ENCODE assay signal across 10 mouse cellular contexts in genomic region chr8:28559881-28560280, GRCm38 (mm10).
A peak's percentile ranks its signal among the peaks of the same experiment; 100 is the strongest.
DNase-seq lines count a peak whose midpoint lies in the region; ATAC-seq and TF ChIP-seq lines count a peak whose summit lies in the region.
"Had no signal": no experiment of that assay in that cellular context is flagged by ENCODE, and none has a peak within 500 bp of the region (broad histone marks: within the 10 kb centered on the region; RNA-seq: fewer than 3 reads in every experiment).

No protein-coding gene starts in this region.

- H3K4me2 ChIP-seq in midbrain, postnatal 0 days (ENCODE audit: low read depth, low read length, poor library complexity, severe bottlenecking): no peak overlapping the region
- no peak overlapping the region for H3K4me2 ChIP-seq in midbrain, embryonic 11.5 days
- H3K4me2 ChIP-seq in embryonic facial prominence, embryonic 14.5 days (ENCODE audit: low read depth, low read length): peak overlapping the region; percentile 32
- H3K4me2 ChIP-seq: heart, embryonic 15.5 days; liver, embryonic 15.5 days had no signal

- 0 out of 2 replicates have a peak overlapping the region, but pooled peaks have one; percentile 0 for H3K27ac ChIP-seq in midbrain, postnatal 0 days (ENCODE audit: low read depth, low read length)
- H3K27ac ChIP-seq in midbrain, embryonic 11.5 days (ENCODE audit: low read depth, low read length): no peak overlapping the region
- no peak overlapping the region for H3K27ac ChIP-seq in embryonic facial prominence, embryonic 14.5 days (replicated peaks; ENCODE audit: low read depth, low read length)
- H3K27ac ChIP-seq: heart, embryonic 15.5 days; liver, embryonic 15.5 days had no signal

- no peaks in the 10 kb centered on the region for H3K4me1 ChIP-seq in midbrain, postnatal 0 days (ENCODE audit: insufficient read depth, low read length)
- H3K4me1 ChIP-seq in midbrain, embryonic 11.5 days (ENCODE audit: control insufficient read depth, insufficient read depth, low read length): no peaks in the 10 kb centered on the region
- H3K4me1 ChIP-seq in embryonic facial prominence, embryonic 14.5 days (ENCODE audit: control insufficient read depth, insufficient read depth, low read length): no peaks in the 10 kb centered on the region
- H3K4me1 ChIP-seq: liver, embryonic 15.5 days had no signal

- H3K36me3 ChIP-seq in midbrain, postnatal 0 days (ENCODE audit: insufficient read depth, low read length): no peaks in the 10 kb centered on the region
- no peaks in the 10 kb centered on the region for H3K36me3 ChIP-seq in midbrain, embryonic 11.5 days (ENCODE audit: control insufficient read depth, insufficient read depth, low read length)
- no peaks in the 10 kb centered on the region for H3K36me3 ChIP-seq in embryonic facial prominence, embryonic 14.5 days (ENCODE audit: control insufficient read depth, insufficient read depth, low read length)
- H3K36me3 ChIP-seq: heart, embryonic 15.5 days; liver, embryonic 15.5 days had no signal

- ATAC-seq in midbrain, postnatal 0 days (ENCODE audit: low FRiP score): no peak
- no peak for ATAC-seq in midbrain, embryonic 11.5 days (ENCODE audit: low FRiP score)
- ATAC-seq in embryonic facial prominence, embryonic 14.5 days (ENCODE audit: low read depth): peak; percentile 78; the same call in 1 of the 2 replicates
- no peak for ATAC-seq in CD4-positive, CD25-positive, alpha-beta regulatory T cell, adult 4 months

- H3K9me3 ChIP-seq in midbrain, postnatal 0 days (ENCODE audit: low read length): no peaks in the 10 kb centered on the region
- no peaks in the 10 kb centered on the region for H3K9me3 ChIP-seq in midbrain, embryonic 11.5 days (ENCODE audit: control insufficient read depth, low read length)
- H3K9me3 ChIP-seq in embryonic facial prominence, embryonic 14.5 days (ENCODE audit: control insufficient read depth, low read length): no peaks in the 10 kb centered on the region
- H3K9me3 ChIP-seq: heart, embryonic 15.5 days; liver, embryonic 15.5 days had no signal

- no peaks in the 10 kb centered on the region for H3K27me3 ChIP-seq in midbrain, postnatal 0 days (ENCODE audit: insufficient read depth, low read length)
- H3K27me3 ChIP-seq in midbrain, embryonic 11.5 days (ENCODE audit: control insufficient read depth, insufficient read depth, low read length): no peaks in the 10 kb centered on the region
- no peaks in the 10 kb centered on the region for H3K27me3 ChIP-seq in embryonic facial prominence, embryonic 14.5 days (replicated peaks; ENCODE audit: control insufficient read depth, insufficient read depth, low read length)
- H3K27me3 ChIP-seq: heart, embryonic 15.5 days; liver, embryonic 15.5 days had no signal

- intact Hi-C loops in heart, postnatal 10 days (cut with DNase I): no loop called here

- WGBS in midbrain, postnatal 0 days: 69% methylated on average over 9 of the region's 9 CpGs
- WGBS in midbrain, embryonic 11.5 days: 77% methylated on average over 9 of the region's 9 CpGs
- WGBS in embryonic facial prominence, embryonic 14.5 days: 46% methylated on average over 9 of the region's 9 CpGs

- TF ChIP-seq CTCF in midbrain, postnatal 0 days (IDR thresholded peaks at IDR 0.05): peak; percentile 51

- no peak overlapping the region for H3K9ac ChIP-seq in midbrain, postnatal 0 days (replicated peaks; ENCODE audit: low read length, poor library complexity, severe bottlenecking)
- no peak overlapping the region for H3K9ac ChIP-seq in midbrain, embryonic 11.5 days (ENCODE audit: low read length)
- H3K9ac ChIP-seq in embryonic facial prominence, embryonic 14.5 days (ENCODE audit: low read depth, low read length): no peak overlapping the region; the same call in 1 of the 2 replicates
- H3K9ac ChIP-seq: heart, embryonic 15.5 days; liver, embryonic 15.5 days had no signal

- DNase-seq in heart, postnatal 10 days: peak; percentile 12
- no peak for DNase-seq in heart, adult 9 months (ENCODE audit: low spot score in 2 of 2)
- DNase-seq in midbrain, postnatal 0 days (ENCODE audit: low spot score): peak; percentile 19
- DNase-seq in midbrain, embryonic 11.5 days (ENCODE audit: low spot score, missing footprints): no peak
- DNase-seq in embryonic facial prominence, embryonic 14.5 days (ENCODE audit: low spot score): peak; percentile 80
- DNase-seq in mesoderm, embryonic 11.5 days (ENCODE audit: low read depth, low spot score): peak; percentile 32
- DNase-seq: cerebellum, adult 2 months had no signal

- H3K4me3 ChIP-seq in midbrain, postnatal 0 days (ENCODE audit: low read depth, low read length): no peak overlapping the region
- H3K4me3 ChIP-seq in midbrain, embryonic 11.5 days (ENCODE audit: low read depth, low read length): no peak overlapping the region
- H3K4me3 ChIP-seq in embryonic facial prominence, embryonic 14.5 days (ENCODE audit: low read depth, low read length): no peak overlapping the region
- H3K4me3 ChIP-seq: heart, embryonic 15.5 days; liver, embryonic 15.5 days had no signal

Comparison
In these comparisons a context has a peak if more than half of its experiments do, and no peak if none do; other contexts are left out.
1. DNase-seq: peak in heart, postnatal 10 days (2 of 2), midbrain, postnatal 0 days (single experiment), embryonic facial prominence, embryonic 14.5 days (single experiment) and mesoderm, embryonic 11.5 days (single experiment); none in heart, adult 9 months (0 of 2) and midbrain, embryonic 11.5 days (single experiment).